Mouse (Mus musculus): ENCODE results near the gene Gnb3.

- TF ChIP-seq CTCF (IDR thresholded peaks at IDR 0.05; ENCODE audit: insufficient read depth, low read depth, low read length) (no peak), POLR2A (IDR thresholded peaks at IDR 0.05; ENCODE audit: insufficient read depth, low read depth, low read length) (no peak)
These were observed 25.6 kb downstream of the Gnb3 start for GRCm38 (mm10) chr6:124814448-124814847.

Data from olfactory bulb, adult 2 months (tissue).